11 mouse cellular contexts compared by ENCODE assay signal in genomic region chrX:42018030-42018429, GRCm38 (mm10). TPM values are rescaled to one million over a fixed set of nuclear protein-coding genes. Genes with fewer than 3 reads are reported as not detected.
DNase-seq lines count a peak whose midpoint lies in the region; ATAC-seq and TF ChIP-seq lines count a peak whose summit lies in the region.
"Had no signal": no experiment of that assay in that cellular context is flagged by ENCODE, and none has a peak within 500 bp of the region (broad histone marks: within the 10 kb centered on the region; RNA-seq: fewer than 3 reads in every experiment).

No protein-coding gene starts in this region.

- 28% methylated on average over 1 of the region's 1 CpGs for WGBS in liver, embryonic 14.5 days (ENCODE audit: insufficient replicate concordance)

- no peaks in the 10 kb centered on the region for H3K9me3 ChIP-seq in ES-Bruce4 (replicated peaks; ENCODE audit: control insufficient read depth, insufficient read depth, low read length, poor library complexity, severe bottlenecking)
- H3K9me3 ChIP-seq in liver, embryonic 14.5 days (ENCODE audit: control insufficient read depth, low read length), result no peaks in the 10 kb centered on the region
- H3K9me3 ChIP-seq: neural tube, embryonic 12.5 days had no signal

- H3K9ac ChIP-seq in ES-Bruce4 (ENCODE audit: low read depth, poor library complexity, severe bottlenecking), result no peak overlapping the region
- H3K9ac ChIP-seq in liver, embryonic 14.5 days (replicated peaks), result no peak overlapping the region
- H3K9ac ChIP-seq: neural tube, embryonic 12.5 days had no signal

- TF ChIP-seq POLR2A in ES-Bruce4 (IDR thresholded peaks at IDR 0.05; ENCODE audit: insufficient read depth, low read length), result no peak
- no peak for TF ChIP-seq POLR2A in bone marrow macrophage, adult 2 months (IDR thresholded peaks at IDR 0.05; ENCODE audit: borderline replicate concordance, low read depth, low read length)

- no peaks in the 10 kb centered on the region for H3K36me3 ChIP-seq in ES-Bruce4 (ENCODE audit: control insufficient read depth, insufficient read depth, low read length, poor library complexity, severe bottlenecking)
- no peaks in the 10 kb centered on the region for H3K36me3 ChIP-seq in liver, embryonic 14.5 days (replicated peaks; ENCODE audit: control insufficient read depth, insufficient read depth, low read depth)
- H3K36me3 ChIP-seq: neural tube, embryonic 12.5 days had no signal

- peak; percentile 27; the same call in 1 of the 2 replicates for ATAC-seq in liver, embryonic 14.5 days (ENCODE audit: insufficient read depth)
- ATAC-seq: intestine, embryonic 16.5 days; Patski had no signal

- no peak for TF ChIP-seq EP300 in ES-Bruce4 (IDR thresholded peaks at IDR 0.05; ENCODE audit: insufficient read depth, low read depth, low read length)
- TF ChIP-seq EP300 in liver, embryonic 14.5 days (IDR thresholded peaks at IDR 0.05; ENCODE audit: low read depth), result no peak

- DNase-seq in layer of hippocampus, adult 2 months (ENCODE audit: low spot score in 2 of 2), result no peak
- no peak for DNase-seq in layer of hippocampus, postnatal 10 days (ENCODE audit: low spot score in 2 of 2)
- DNase-seq in liver, embryonic 14.5 days (ENCODE audit: low read depth in 3 of 3, low spot score in 3 of 3), result no peak
- no peak for DNase-seq in testis, postnatal 10 days (ENCODE audit: low spot score)
- DNase-seq in adrenal gland, postnatal 14 days, result no peak
- DNase-seq: right cerebral cortex, postnatal 4 days had no signal

- H3K4me3 ChIP-seq in layer of hippocampus, adult 2 months, result no peak overlapping the region
- H3K4me3 ChIP-seq in ES-Bruce4 (ENCODE audit: low read depth, low read length), result no peak overlapping the region
- H3K4me3 ChIP-seq in bone marrow macrophage, adult 2 months (ENCODE audit: insufficient read depth, low read length), result no peak overlapping the region
- H3K4me3 ChIP-seq in liver, embryonic 14.5 days (ENCODE audit: insufficient read depth in 1 of 2, low read depth in 2 of 2, low read length in 2 of 2), result no peak overlapping the region
- H3K4me3 ChIP-seq: neural tube, embryonic 12.5 days had no signal

- TF ChIP-seq CTCF in layer of hippocampus, adult 2 months (conservative IDR thresholded peaks at IDR 0.05), result peak; percentile 56
- TF ChIP-seq CTCF in ES-Bruce4 (IDR thresholded peaks at IDR 0.05; ENCODE audit: low read depth, low read length), result no peak
- no peak for TF ChIP-seq CTCF in bone marrow macrophage, adult 2 months (IDR thresholded peaks at IDR 0.05; ENCODE audit: low read depth, low read length)
- TF ChIP-seq CTCF in liver, embryonic 14.5 days (IDR thresholded peaks at IDR 0.05; ENCODE audit: low read depth), result peak; percentile 35; the same call in 1 of the 2 replicates

- H3K4me2 ChIP-seq in liver, embryonic 14.5 days (ENCODE audit: low read depth), result no peak overlapping the region
- H3K4me2 ChIP-seq: neural tube, embryonic 12.5 days had no signal

- no peaks in the 10 kb centered on the region for H3K4me1 ChIP-seq in ES-Bruce4 (ENCODE audit: control insufficient read depth, insufficient read depth, low read length)
- H3K4me1 ChIP-seq in bone marrow macrophage, adult 2 months (ENCODE audit: control insufficient read depth, insufficient read depth, low read length), result peaks cover 4% of the 10 kb centered on the region
- H3K4me1 ChIP-seq in liver, embryonic 14.5 days (replicated peaks; ENCODE audit: control insufficient read depth in 2 of 2, insufficient read depth in 2 of 2, low read length in 1 of 2), result peaks cover 43 to 59% of the 10 kb centered on the region in 2 experiments
- H3K4me1 ChIP-seq: neural tube, embryonic 12.5 days had no signal

- no peaks in the 10 kb centered on the region for H3K27me3 ChIP-seq in ES-Bruce4 (ENCODE audit: control insufficient read depth, insufficient read depth, low read length, poor library complexity, severe bottlenecking)
- H3K27me3 ChIP-seq in liver, embryonic 14.5 days (ENCODE audit: control insufficient read depth, insufficient read depth, low read length), result no peaks in the 10 kb centered on the region
- H3K27me3 ChIP-seq: neural tube, embryonic 12.5 days had no signal

- no peak overlapping the region for H3K27ac ChIP-seq in layer of hippocampus, adult 2 months
- H3K27ac ChIP-seq in ES-Bruce4 (ENCODE audit: insufficient read depth, low read length), result 0 out of 2 replicates have a peak overlapping the region, but pooled peaks have one; percentile 16
- H3K27ac ChIP-seq in bone marrow macrophage, adult 2 months (ENCODE audit: insufficient read depth, low read depth, low read length), result peak overlapping the region; percentile 86
- H3K27ac ChIP-seq in liver, embryonic 14.5 days, result peak overlapping the region; percentile 93
- H3K27ac ChIP-seq: neural tube, embryonic 12.5 days had no signal

RNA-seq across cellular contexts. Expression of gene Xiap, which starts 41.4 kb away (rescaled TPM):
- 10 to 100 TPM; 46.1 to 51.7 TPM for total RNA-seq in layer of hippocampus, adult 2 months (2021)
- total RNA-seq in layer of hippocampus, postnatal 10 days (2021), result 10 to 100 TPM; 43.1 to 48.9 TPM
- polyA plus RNA-seq in ES-Bruce4 (2011; ENCODE audit: insufficient read depth, insufficient read length, low read depth, missing spikeins), result 41.2 and 48.4 TPM in 2 replicates
- polyA plus RNA-seq in bone marrow macrophage, adult 2 months (2012; ENCODE audit: insufficient read depth, insufficient read length, missing spikeins), result 58.2 and 61.6 TPM in 2 replicates
- polyA plus RNA-seq in liver, embryonic 14.5 days (2012; rRNA removed), result 7.4 and 10.9 TPM in 2 replicates
- polyA plus RNA-seq in liver, embryonic 14.5 days (2014; fragmentation: Nextera tagmentation; extraction: Ambion mirVana), result 5.9 and 6.8 TPM in 2 replicates
- 60.3 and 63.6 TPM in 2 replicates for total RNA-seq in adrenal gland, postnatal 14 days (2021)

Comparison
In these comparisons a context has a peak if more than half of its experiments do, and no peak if none do; other contexts are left out.
1. CTCF ChIP-seq: peak in layer of hippocampus, adult 2 months (single experiment) and liver, embryonic 14.5 days (single experiment); none in ES-Bruce4 (single experiment) and bone marrow macrophage, adult 2 months (single experiment).